Comparison of ENCODE assay signal across 20 mouse cellular contexts in genomic region chr3:68706307-68706706, GRCm38 (mm10). TPM values are rescaled to one million over a fixed set of nuclear protein-coding genes. Genes with fewer than 3 reads are reported as not detected.
"Had no signal": no experiment of that assay in that cellular context is flagged by ENCODE, and none has a peak within 500 bp of the region (broad histone marks: within the 10 kb centered on the region; RNA-seq: fewer than 3 reads in every experiment).

No protein-coding gene starts in this region.

- H3K9me3 ChIP-seq: midbrain, embryonic 10.5 days; midbrain, embryonic 12.5 days; neural tube, embryonic 13.5 days; neural tube, embryonic 15.5 days had no signal

- H3K36me3 ChIP-seq: midbrain, embryonic 10.5 days; midbrain, embryonic 12.5 days; neural tube, embryonic 13.5 days; neural tube, embryonic 15.5 days had no signal

- ATAC-seq: midbrain, embryonic 16.5 days had no signal

- H3K9ac ChIP-seq: lung, embryonic 14.5 days; midbrain, embryonic 12.5 days; neural tube, embryonic 13.5 days; neural tube, embryonic 15.5 days had no signal

- H3K4me2 ChIP-seq: lung, embryonic 14.5 days; midbrain, embryonic 12.5 days; neural tube, embryonic 13.5 days; neural tube, embryonic 15.5 days had no signal

- H3K27me3 ChIP-seq: midbrain, embryonic 12.5 days; neural tube, embryonic 13.5 days; neural tube, embryonic 15.5 days had no signal

- H3K4me1 ChIP-seq: midbrain, embryonic 10.5 days; midbrain, embryonic 12.5 days; neural tube, embryonic 13.5 days; neural tube, embryonic 15.5 days had no signal

- DNase-seq: lung, adult 18-20 months; lung, embryonic 14.5 days; lung, postnatal 10 days; lung, postnatal 4 days; midbrain, embryonic 14.5 days; retina, postnatal 1 day; right cerebral cortex, adult 18-20 months; right cerebral cortex, postnatal 25 days; right cerebral cortex, postnatal 4 days; spleen, adult 18-20 months; thymus, adult 18-20 months; thymus, postnatal 14 days; thymus, postnatal 36 days had no signal

- H3K27ac ChIP-seq: midbrain, embryonic 10.5 days; midbrain, embryonic 12.5 days; neural tube, embryonic 13.5 days; neural tube, embryonic 15.5 days had no signal

- H3K4me3 ChIP-seq: midbrain, embryonic 10.5 days; midbrain, embryonic 12.5 days; myocyte; neural tube, embryonic 13.5 days; neural tube, embryonic 15.5 days had no signal

RNA-seq across cellular contexts. Expression of gene Il12a, which starts 15.9 kb away (rescaled TPM):
- polyA plus RNA-seq: midbrain, embryonic 10.5 days; midbrain, embryonic 12.5 days; midbrain, embryonic 14.5 days; neural tube, embryonic 13.5 days; neural tube, embryonic 15.5 days; stomach, embryonic 14.5 days had no signal
